Mouse (Mus musculus): ENCODE data around the gene Bicral.
"Not testable (repeated sequence)": the region's sequence is repeated elsewhere in the genome, so short reads cannot be mapped to it uniquely, and the experiment has no call there.

Bicral gene

DNA sequence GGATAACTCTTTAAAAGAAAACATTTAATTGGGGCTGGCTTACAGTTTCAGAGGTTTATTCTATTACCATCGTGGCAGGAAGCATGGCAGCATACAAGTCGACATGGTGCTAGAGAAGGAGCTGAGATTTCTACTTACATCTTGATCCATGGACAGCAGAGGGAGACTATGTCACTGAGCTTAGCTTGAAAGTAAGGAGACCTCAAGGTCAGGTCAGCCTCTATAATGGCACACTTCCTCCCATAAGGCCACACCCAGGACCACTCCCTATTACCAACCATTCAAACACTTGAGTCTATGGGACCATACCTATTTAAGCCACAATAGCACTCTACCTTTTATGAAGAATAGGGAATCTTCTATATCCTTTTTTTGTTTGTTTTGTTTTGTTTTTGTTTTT, 65.3 kb downstream of the Bicral start:
- DNase-seq: no peak

GRCm38 (mm10) chr17:46787974-46788373, 70.3 kb downstream of the Bicral start:
- DNase-seq: not testable (repeated sequence)

GRCm38 (mm10) chr17:46786952-46787351, 71.3 kb downstream of the Bicral start:
- DNase-seq: no peak

- DNase-seq: no peak
These were observed 75.1 kb downstream of the Bicral start for GRCm38 (mm10) chr17:46783222-46783565.

DNA sequence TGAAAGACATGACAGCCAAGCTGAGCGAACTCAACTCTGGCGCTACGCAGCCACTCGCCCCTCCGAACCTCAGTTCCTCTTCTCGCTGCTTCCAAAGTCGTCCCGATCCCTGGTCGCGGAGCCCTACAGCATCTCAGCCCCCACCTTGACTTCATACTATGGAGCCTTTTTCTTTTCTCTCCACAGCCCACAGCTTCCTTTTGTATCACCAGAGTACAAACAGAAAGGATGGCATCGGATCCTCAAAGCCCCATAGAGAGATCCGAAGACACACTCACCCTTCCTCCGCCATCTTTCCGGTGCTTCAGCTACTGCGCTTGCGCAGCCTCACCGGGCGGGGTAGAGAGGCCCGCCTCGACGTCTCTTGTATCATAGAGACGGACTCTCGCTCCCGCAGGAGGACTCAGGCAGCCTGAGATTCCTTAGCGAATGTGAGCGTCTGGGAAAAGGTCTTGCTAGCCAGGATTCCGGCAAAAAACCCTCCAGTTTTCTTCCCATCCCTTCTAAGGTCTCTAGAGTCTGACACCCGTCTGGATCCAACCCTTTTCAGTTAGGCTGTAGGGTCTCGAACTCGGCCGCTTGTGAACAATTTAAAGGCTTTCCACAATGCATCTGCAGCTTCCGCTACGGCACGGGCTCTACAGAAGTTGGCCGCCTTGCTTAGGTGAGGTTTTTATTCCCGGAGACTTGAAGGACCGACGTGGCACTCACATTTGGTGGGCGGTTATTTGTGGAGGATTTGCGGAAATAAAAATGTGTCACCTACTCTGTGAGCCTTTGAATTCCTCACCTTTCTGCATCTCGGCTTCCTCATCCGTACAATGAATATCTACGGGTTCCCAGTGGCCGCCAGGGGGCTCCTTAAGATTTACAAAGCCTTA, 75.7 kb downstream of the Bicral start, which contains the start of gene Rpl7l1:
TSS of gene Rpl7l1 (minus strand) at position 332 of the 881 bp plus-strand sequence.
- DNase-seq: peak; percentile 96

- DNase-seq: no peak
These were observed 76.4 kb downstream of the Bicral start for GRCm38 (mm10) chr17:46781876-46782275.

DNA sequence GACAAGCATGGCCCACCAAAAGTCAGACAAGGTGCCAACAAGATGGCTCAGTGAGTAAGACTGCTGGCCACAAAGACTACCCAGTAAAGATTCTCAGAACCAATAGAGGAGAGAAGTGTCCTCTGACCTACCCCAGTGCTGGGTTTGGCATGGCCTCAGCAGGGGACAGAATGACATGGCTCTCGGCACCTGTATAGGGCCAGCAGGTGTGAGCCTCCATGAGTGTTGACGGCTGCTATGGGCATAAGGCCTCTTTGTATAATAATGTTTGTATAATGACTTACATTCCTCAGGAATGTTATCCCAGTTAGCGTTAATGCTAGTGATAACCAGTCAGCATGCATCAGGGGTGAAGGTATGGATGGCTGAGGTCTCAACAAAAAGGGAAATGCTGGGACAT, 82.2 kb downstream of the Bicral start:
- no peak for DNase-seq

DNA sequence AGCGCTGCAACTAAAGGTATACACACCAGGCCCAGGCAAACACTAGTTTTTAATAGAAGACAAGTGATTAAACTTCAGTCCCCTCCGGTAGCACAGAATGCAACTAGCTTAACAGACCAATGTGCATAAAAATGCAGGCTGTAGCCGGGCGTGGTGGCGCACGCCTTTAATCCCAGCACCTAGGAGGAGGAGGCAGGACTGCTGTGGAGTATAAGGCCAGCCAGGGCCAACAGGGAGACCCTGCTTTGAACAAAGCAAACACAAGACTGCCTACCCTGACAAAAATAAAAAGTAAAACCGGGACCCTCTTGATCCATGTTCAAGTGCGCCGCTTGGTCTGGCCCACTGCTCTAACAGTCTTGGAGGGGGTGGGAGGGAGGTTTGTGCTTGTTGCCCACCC, 83.2 kb downstream of the Bicral start:
- DNase-seq: no peak

DNA sequence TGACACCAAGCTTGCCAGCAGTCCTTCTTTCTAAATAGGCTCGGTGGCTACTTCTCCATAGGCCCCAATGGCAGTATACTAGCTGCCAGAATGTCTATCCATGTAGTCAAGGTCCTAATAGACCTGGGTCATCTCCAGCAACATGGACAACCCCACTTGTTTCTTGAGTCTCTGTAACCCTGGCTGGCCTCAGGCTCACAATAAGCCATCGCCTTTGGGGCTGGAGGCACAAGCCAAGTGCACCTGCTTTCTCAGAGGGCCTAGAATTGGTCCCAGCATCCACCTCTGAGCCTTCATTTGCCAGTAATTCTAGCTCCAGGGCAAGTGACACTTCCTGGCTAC, 84.2 kb downstream of the Bicral start:
- no peak for DNase-seq

DNA sequence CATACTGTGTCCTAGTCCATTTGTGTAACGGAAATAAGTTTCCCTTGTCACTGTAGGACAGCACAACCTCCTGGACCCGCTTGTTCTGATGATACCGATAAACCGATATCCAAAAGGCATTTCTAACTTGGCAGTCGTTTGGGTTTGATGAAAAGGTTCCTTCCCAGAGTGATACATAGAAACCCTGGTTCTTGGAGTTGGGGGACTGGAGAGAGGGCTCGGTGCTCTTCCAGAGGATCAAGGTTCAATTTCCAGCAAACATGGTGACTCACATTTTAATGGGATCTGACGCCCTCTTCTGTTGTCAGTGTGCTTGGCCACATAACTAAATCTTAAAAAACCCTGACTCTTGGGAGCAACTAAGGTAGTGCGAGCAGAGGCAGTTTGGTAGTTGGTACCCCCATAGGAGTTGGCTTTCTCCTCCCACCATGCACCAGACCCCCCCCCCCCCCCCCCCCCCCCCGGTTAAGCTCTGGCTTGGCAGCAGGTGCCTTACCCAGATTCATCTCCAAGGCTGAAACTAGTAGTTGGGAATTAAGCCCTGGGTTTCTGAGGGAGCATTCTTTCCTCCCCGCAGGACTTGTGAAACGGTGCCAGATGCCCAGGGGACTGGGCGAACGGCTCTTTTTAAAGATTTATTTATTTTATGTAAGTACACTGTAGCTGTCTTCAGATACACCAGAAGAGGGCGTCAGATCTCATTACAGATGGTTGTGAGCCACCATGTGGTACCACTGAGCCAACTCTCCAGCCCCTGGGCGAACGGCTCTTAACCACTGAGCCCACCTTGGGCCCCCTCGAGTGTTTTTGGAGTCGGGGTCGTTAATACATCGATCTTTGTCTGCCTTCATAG, 84.8 kb downstream of the Bicral start:
- no peak for DNase-seq

DNA sequence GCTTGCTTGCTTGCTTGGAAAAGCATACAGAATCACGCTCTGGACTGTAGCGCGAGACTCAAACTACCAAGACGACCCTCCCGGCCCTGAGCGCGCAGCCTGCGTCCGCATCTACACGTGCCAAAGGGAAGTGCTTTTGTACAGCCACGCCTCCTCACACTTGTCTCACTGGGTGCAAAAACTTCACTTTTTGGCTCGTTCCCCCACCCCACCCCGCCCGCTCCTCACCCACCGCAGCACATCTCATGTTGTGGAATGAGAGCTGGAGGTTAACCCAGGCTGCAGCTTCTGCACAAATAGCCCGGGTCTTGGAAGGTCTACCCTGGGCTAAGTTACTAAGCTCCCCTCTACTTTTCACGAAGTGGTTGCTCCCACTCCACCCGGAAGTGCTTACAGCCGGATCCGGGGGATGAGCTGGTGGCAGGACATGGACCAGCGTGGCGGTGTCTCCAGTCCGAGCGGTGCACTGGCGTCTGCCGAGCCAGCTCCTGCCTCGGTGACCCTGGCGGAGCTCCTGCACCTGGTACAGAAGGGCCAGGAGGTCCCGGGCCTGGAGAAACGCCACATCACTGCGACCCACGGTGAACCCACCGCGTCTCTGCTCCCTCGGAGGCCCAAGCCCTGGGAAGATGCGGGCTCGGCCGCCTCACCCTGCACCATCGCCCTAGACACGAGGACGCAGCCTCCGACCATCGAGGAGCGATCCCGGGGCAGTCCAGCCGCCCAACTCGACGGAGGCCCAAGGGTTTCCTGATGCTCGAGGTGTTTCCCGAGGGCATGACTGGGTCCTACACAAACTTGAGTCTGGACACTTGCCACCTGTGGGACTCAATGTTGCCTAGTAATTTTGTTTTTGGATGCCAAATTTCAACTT, 85.6 kb downstream of the Bicral start, which contains the start of gene 2310039H08Rik:
TSS of gene 2310039H08Rik (plus strand) at position 232 of the 874 bp plus-strand sequence.
- peak; percentile 93 for DNase-seq

- DNase-seq: no peak
These were observed 86.3 kb downstream of the Bicral start for GRCm38 (mm10) chr17:46772038-46772403.

- DNase-seq: no peak
These were observed 86.7 kb downstream of the Bicral start for GRCm38 (mm10) chr17:46771616-46772015.

DNA sequence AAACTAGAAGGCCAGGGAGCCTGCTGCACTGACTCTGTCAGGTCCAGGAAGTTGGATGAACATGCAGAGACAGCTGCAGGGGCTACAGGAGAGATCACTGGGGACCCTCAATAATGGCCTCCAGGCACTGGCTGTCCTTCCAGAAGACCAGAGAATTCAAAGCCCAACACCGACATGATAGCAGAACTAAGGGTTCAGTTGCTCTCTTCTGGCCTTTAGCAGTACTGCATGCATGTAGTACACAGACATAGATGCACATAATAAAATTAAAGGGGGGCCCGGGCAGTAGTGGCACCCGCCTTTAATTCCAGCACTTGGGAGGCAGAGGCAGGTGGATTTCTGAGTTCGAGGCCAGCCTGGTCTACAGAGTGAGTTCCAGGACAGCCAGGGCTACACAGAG, 87.3 kb downstream of the Bicral start:
- no peak for DNase-seq

- no peak for DNase-seq
These were observed 87.7 kb downstream of the Bicral start for GRCm38 (mm10) chr17:46770546-46770945.

GRCm38 (mm10) chr17:46767868-46768267, 90.4 kb downstream of the Bicral start:
- DNase-seq: peak; percentile 62

- not testable (repeated sequence) for DNase-seq
These were observed 93.4 kb downstream of the Bicral start for GRCm38 (mm10) chr17:46764916-46765315.

GRCm38 (mm10) chr17:46763544-46763943, 94.7 kb downstream of the Bicral start, which contains the start of gene Ptcra:
TSS of gene Ptcra (minus strand) at chr17:46763712.
- no peak for DNase-seq

GRCm38 (mm10) chr17:46758753-46759152, 99.5 kb downstream of the Bicral start:
- no peak for DNase-seq

GRCm38 (mm10) chr17:46751794-46752556, 106.3 kb downstream of the Bicral start, which contains the start of gene Cnpy3:
TSS of gene Cnpy3 (minus strand) at chr17:46752214.
- DNase-seq: peak; percentile 99

DNA sequence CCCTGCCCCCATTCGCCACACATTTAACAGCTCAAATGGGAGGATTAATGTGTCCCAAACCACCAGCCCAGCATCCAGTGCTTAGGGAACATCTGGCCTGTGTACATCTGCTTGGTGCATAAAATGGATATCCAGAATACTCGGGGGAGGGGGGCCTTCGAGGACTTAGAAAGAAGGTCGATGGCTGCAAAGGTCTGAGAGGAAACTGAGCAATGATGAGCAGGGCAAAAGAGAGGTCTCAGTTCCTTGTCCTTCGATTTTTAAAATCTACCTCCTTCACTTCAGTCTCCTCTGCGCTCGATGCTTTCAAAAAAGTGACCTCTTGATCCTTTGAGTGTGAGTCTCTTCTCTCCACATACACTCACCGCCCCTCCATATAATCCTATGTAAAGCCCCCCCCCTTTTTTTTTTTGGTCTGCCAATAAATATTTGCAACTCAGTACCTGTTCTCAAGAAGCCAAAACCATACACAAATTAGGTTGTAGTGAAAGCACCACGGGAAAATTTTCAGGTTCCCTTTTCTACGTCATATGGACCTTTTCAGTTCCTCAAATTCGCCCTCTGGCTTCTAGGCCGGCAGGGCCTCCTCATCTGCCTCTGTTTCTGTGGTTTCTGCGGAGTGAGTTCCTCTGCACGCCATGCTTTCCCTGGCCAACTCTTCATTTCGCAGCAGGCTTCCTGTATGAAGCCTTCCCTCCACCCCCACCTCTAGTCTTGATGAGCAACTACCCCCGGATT, 107.1 kb downstream of the Bicral start:
- peak; percentile 66 for DNase-seq

Measured in lung, postnatal 10 days (tissue).